Mouse (Mus musculus) bone marrow, adult 2 months (tissue): Measurements from ENCODE around the gene Setd2. TPM values are rescaled to one million over a fixed set of nuclear protein-coding genes. Genes with fewer than 3 reads are reported as not detected.
A peak's percentile ranks its signal among the peaks of the same experiment; 100 is the strongest.

Experiments
- H3K27ac ChIP-seq: fragments of 200-500 bp; 2 replicates; pipeline ENCODE4 v1.5.1; 2012; ENCODE audit warnings: low read depth, mild to moderate bottlenecking, control low read depth, inconsistent platforms, low read length; ENCODE audit not compliant: control insufficient read depth, poor library complexity, insufficient read depth
- H3K4me1 ChIP-seq: fragments of 200-500 bp; 2 replicates; pipeline ENCODE4 v1.6.1; 2011; ENCODE audit warnings: low read length; ENCODE audit not compliant: control insufficient read depth, insufficient read depth
- H3K4me3 ChIP-seq: fragments of 200-500 bp; replicated peaks from 2 replicates; pipeline ENCODE3; 2011; ENCODE audit warnings: mild to moderate bottlenecking, low read depth, low read length, control low read depth; ENCODE audit not compliant: control insufficient read depth
- CTCF ChIP-seq: fragments of 200-500 bp; IDR thresholded peaks from 2 replicates; pipeline ENCODE4 v1.5.1; 2011; ENCODE audit warnings: low read length, control low read depth; ENCODE audit not compliant: control insufficient read depth, insufficient read depth
- POLR2A ChIP-seq: fragments of 200-500 bp; IDR thresholded peaks from 2 replicates; pipeline ENCODE4 v1.6.1; 2011; ENCODE audit warnings: low read depth, mild to moderate bottlenecking, control low read depth, low read length, borderline replicate concordance; ENCODE audit not compliant: control insufficient read depth
- WGBS: fragments of 180-500 bp; shearing (Covaris S2); methylation state at CpG from one replicate; pipeline ENCODE4 v1.1.7; 2018; 5-methylcytosine and 5-hydroxymethylcytosine counted together
- polyA plus RNA-seq: library from polyadenylated mRNA; stranded (reverse); fragments of >200 nt; gene quantifications from 2 replicates; pipeline ENCODE4 v1.2.4, GENCODE M21; 2011; ENCODE audit warnings: low replicate concordance; ENCODE audit not compliant: missing spikeins, insufficient read depth, insufficient read length

Setd2 gene
- polyA plus RNA-seq, 1 experiment, result 65.9 TPM

- peak within 1 kb of the TSS; percentile 44; the same call in 1 of the 2 replicates for H3K27ac ChIP-seq
- peak within 1 kb of the TSS; percentile 51 for H3K4me3 ChIP-seq
- 43% methylated on average over 41 of the region's 41 CpGs for WGBS
- TF ChIP-seq POLR2A, result 0 out of 2 replicates have a peak, but pooled peaks have one; percentile 14
- TF ChIP-seq CTCF, result no peak
- no peaks in the 10 kb centered on the region for H3K4me1 ChIP-seq
Measured at GRCm38 (mm10) chr9:110624361-110625166, 92.2 kb downstream of the Setd2 start, which contains the start of gene Nradd. Nradd (minus strand) TSS chr9:110624452.

GRCm38 (mm10) chr9:110625350-110625908 lies 93.0 kb downstream of the Setd2 start:
- no peak for TF ChIP-seq POLR2A
- TF ChIP-seq CTCF, result no peak
- H3K4me1 ChIP-seq, result no peaks in the 10 kb centered on the region
- 87% methylated on average over 11 of the region's 11 CpGs for WGBS
- H3K27ac ChIP-seq, result no peak overlapping the region
- H3K4me3 ChIP-seq, result no peak overlapping the region

GRCm38 (mm10) chr9:110630171-110630570 lies 97.8 kb downstream of the Setd2 start:
- TF ChIP-seq POLR2A, result no peak
- no peak for TF ChIP-seq CTCF
- WGBS, result 91% methylated on average over 15 of the region's 15 CpGs
- no peak overlapping the region for H3K27ac ChIP-seq
- H3K4me3 ChIP-seq, result no peak overlapping the region
- H3K4me1 ChIP-seq, result no peaks in the 10 kb centered on the region

GRCm38 (mm10) chr9:110631191-110631590 lies 98.8 kb downstream of the Setd2 start:
- 77% methylated on average over 10 of the region's 10 CpGs for WGBS
- TF ChIP-seq CTCF (peak; percentile 62), POLR2A (no peak)
- no peak overlapping the region for H3K27ac ChIP-seq
- no peaks in the 10 kb centered on the region for H3K4me1 ChIP-seq
- H3K4me3 ChIP-seq, result no peak overlapping the region

GRCm38 (mm10) chr9:110631651-110632275 lies 99.4 kb downstream of the Setd2 start:
- Histone ChIP-seq H3K4me1 (no peaks in the 10 kb centered on the region), H3K27ac (no peak overlapping the region), H3K4me3 (no peak overlapping the region)
- TF ChIP-seq CTCF, result no peak
- TF ChIP-seq POLR2A, result no peak
- 92% methylated on average over 30 of the region's 30 CpGs for WGBS

- WGBS, result 92% methylated on average over 15 of the region's 15 CpGs
- no peak overlapping the region for H3K4me3 ChIP-seq
- TF ChIP-seq CTCF (no peak), POLR2A (no peak)
- H3K27ac ChIP-seq, result no peak overlapping the region
- no peaks in the 10 kb centered on the region for H3K4me1 ChIP-seq
Measured at GRCm38 (mm10) chr9:110632671-110633070, 100.3 kb downstream of the Setd2 start.

- 85% methylated on average over 17 of the region's 17 CpGs for WGBS
- Histone ChIP-seq H3K4me3 (no peak overlapping the region), H3K4me1 (no peaks in the 10 kb centered on the region), H3K27ac (no peak overlapping the region; the same call in 1 of the 2 replicates)
- no peak for TF ChIP-seq POLR2A
- no peak for TF ChIP-seq CTCF
Measured at GRCm38 (mm10) chr9:110633882-110634281, 101.5 kb downstream of the Setd2 start.

- 17% methylated on average over 19 of the region's 19 CpGs for WGBS
- TF ChIP-seq CTCF, result peak; percentile 97
- no peak for TF ChIP-seq POLR2A
- Histone ChIP-seq H3K4me1 (no peaks in the 10 kb centered on the region), H3K4me3 (no peak overlapping the region), H3K27ac (no peak overlapping the region)
Measured at GRCm38 (mm10) chr9:110635225-110635624, 102.8 kb downstream of the Setd2 start.
